Mouse (Mus musculus): ENCODE measurements around the gene Gprc6a.

GRCm38 (mm10) chr10:51584919-51585318 lies 46.3 kb downstream of the Gprc6a start:
- TF ChIP-seq CTCF (IDR thresholded peaks at IDR 0.05; ENCODE audit: control insufficient read depth, insufficient read depth, low read length) (no peak), POLR2A (IDR thresholded peaks at IDR 0.05; ENCODE audit: borderline replicate concordance, control insufficient read depth, low read depth, low read length) (no peak)
